Mouse (Mus musculus): ENCODE measurements around the gene Lexm.

DNA sequence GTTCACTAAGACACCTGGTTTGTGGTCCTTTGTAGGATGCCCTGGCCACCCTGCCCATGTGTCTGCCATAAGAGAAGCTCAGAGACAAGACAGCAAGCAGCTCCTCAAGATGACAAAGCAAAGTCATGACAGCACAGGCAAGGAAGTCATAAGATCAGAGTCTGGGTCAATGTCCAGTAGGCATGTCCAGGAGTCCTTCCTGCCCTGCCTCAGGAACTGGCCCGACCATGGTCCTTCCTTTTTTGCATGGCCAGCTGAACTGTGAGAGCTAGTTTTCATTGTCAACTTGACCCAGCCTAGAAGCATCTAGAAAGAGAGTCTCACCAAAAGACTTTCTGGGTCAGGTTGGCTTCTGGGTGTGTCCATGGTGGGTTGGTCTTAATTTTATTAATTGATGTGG lies 9.1 kb downstream of the Lexm start:
- TF ChIP-seq CTCF (IDR thresholded peaks at IDR 0.05; ENCODE audit: insufficient read depth, low read depth, low read length) (no peak), POLR2A (IDR thresholded peaks at IDR 0.05; ENCODE audit: insufficient read depth, low read depth, low read length) (no peak)

Data from olfactory bulb, adult 2 months (tissue).